Mouse (Mus musculus): ENCODE measurements around the gene Caps2. TPM values are rescaled to one million over a fixed set of nuclear protein-coding genes. Genes with fewer than 3 reads are reported as not detected.
"Not testable (repeated sequence)": the region's sequence is repeated elsewhere in the genome, so short reads cannot be mapped to it uniquely, and the experiment has no call there.

Gene Caps2
- polyA plus RNA-seq (2016; fragmentation: Nextera tagmentation; extraction: Ambion mirVana) = 0.76 and 0.81 TPM in 2 replicates

DNA sequence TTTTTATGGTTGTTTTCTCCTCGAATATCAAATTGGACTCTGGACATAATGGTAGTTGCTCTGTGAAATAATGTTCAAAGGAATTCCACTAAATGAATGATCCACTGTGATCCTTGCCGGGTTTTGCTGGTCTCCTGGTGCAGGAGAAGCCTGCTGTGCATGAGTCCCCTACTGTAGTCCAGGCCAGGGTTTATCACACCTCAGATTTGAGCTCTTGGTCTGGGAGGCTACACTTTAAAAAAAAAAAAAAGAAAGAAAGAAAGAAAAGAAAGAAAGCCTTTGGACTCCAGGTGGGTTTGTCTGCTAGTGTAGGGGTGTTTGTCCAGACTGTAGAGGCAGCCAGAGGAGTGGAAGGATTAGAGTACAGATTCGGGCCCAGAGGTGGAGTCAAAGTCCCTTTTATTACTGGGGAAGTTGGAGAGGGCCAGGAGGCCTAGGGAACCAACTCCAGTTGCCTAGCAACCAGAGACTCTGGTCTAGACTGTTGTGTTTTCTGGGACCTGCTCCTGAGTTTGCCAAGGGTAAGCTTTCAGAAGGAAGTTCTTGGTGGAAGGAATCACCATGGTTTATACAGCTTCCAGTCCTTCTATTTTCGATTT is at the start of gene Caps2:
Caps2 (plus strand) TSS at position 454 of the 599 bp plus-strand sequence.
- Histone ChIP-seq H3K9ac (replicated peaks) (no peak within 1 kb of the TSS; the same call in 1 of the 2 replicates), H3K27me3 (no peaks in the 10 kb centered on the region), H3K9me3 (no peaks in the 10 kb centered on the region), H3K27ac (peak within 1 kb of the TSS; percentile 69), H3K4me2 (peak within 1 kb of the TSS; percentile 40), H3K4me1 (replicated peaks) (peaks cover 3% of the 10 kb centered on the region; the same call in 1 of the 2 replicates), H3K4me3 (replicated peaks) (peak within 1 kb of the TSS; percentile 24; the same call in 1 of the 2 replicates), H3K36me3 (no peaks in the 10 kb centered on the region)
- ATAC-seq (ENCODE audit: insufficient number of reproducible peaks, insufficient read depth, low FRiP score, low TSS enrichment, low read depth) = peak; percentile 86
- WGBS = 26% methylated on average over 4 of the region's 4 CpGs

DNA sequence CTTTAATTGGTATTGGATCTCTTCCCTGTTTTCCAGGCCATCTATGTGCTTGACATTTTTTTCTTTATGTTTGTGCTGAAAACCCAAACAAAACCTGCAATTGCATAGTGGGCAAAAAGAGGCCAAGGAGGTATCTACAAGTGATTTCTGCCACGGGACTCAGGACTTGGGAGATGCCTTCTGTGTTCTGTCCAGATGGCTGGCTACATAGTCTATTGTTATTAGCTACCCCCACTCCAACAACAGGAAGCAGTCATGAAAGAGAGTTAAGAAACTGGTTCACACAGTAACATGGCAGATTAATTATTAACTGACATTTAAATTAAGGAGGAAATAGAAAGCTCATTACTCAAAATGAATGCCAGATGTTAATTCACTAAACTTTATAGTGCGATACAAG is 38.3 kb upstream of the Caps2 start:
- H3K36me3 ChIP-seq; H3K27ac ChIP-seq; H3K27me3 ChIP-seq; H3K9me3 ChIP-seq; ATAC-seq (ENCODE audit: insufficient number of reproducible peaks, insufficient read depth, low FRiP score, low TSS enrichment, low read depth); H3K9ac ChIP-seq (replicated peaks); H3K4me2 ChIP-seq; H3K4me1 ChIP-seq (replicated peaks); H3K4me3 ChIP-seq (replicated peaks): not testable (repeated sequence)
- 36% methylated on average over 2 of the region's 2 CpGs for WGBS

DNA sequence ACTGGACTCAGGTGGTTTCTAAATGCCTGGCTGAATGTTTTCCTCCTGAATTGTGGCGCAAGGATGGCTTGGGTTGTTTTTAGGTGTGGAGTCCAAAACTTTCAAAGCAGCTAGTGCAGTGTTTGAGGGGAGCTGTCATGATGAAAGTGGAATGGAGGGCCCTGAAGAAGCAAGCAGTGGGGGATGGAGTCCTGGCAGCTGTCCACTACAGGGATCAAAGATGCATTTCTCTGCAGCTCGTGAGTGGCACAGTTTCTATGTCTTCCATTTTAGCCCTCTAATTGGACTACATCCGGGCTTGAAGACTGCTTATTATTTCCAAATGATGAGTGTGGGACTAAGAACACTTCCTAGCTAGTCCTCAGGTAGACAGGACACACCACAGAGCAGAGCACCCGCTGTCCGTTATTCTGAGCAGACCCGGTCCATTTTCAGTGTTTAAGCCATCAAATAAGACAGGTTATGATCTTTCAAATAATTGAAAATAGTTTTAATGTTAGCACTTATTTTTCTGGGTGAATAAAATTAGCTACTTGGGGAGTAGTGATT is 35.7 kb upstream of the Caps2 start:
- not testable (repeated sequence) for H3K4me1 ChIP-seq (replicated peaks); H3K36me3 ChIP-seq; H3K27me3 ChIP-seq; ATAC-seq (ENCODE audit: insufficient number of reproducible peaks, insufficient read depth, low FRiP score, low TSS enrichment, low read depth); H3K27ac ChIP-seq; H3K4me3 ChIP-seq (replicated peaks); H3K9me3 ChIP-seq; H3K4me2 ChIP-seq; H3K9ac ChIP-seq (replicated peaks)
- 60% methylated on average over 6 of the region's 6 CpGs for whole genome bisulfite sequencing

DNA sequence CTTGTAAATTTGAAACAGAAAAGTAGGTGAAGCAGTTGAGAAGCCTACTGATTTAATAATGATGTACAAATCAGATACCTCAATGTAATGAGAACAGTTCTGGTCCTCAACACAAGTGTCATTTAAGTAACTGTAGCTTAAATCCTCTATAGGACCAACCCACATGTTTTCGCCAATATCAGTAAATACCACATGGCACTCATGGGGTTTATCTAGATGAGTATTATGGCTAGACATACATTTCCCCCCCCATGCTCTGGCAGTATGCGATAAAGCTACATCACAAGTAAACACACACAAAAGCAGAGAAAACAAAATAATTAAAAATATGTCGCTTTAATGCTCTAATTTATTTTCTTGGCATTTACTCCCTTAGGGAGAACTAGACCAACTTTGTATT is 31.2 kb upstream of the Caps2 start:
- no peaks in the 10 kb centered on the region for H3K4me1 ChIP-seq (replicated peaks)
- H3K36me3 ChIP-seq = no peaks in the 10 kb centered on the region
- no peak overlapping the region for H3K4me3 ChIP-seq (replicated peaks)
- no peaks in the 10 kb centered on the region for H3K27me3 ChIP-seq
- no peak overlapping the region for H3K9ac ChIP-seq (replicated peaks)
- ATAC-seq (ENCODE audit: insufficient number of reproducible peaks, insufficient read depth, low FRiP score, low TSS enrichment, low read depth) = no peak
- no peak overlapping the region for H3K4me2 ChIP-seq
- no peak overlapping the region for H3K27ac ChIP-seq
- 91% methylated on average over 3 of the region's 3 CpGs for WGBS
- H3K9me3 ChIP-seq = no peaks in the 10 kb centered on the region

DNA sequence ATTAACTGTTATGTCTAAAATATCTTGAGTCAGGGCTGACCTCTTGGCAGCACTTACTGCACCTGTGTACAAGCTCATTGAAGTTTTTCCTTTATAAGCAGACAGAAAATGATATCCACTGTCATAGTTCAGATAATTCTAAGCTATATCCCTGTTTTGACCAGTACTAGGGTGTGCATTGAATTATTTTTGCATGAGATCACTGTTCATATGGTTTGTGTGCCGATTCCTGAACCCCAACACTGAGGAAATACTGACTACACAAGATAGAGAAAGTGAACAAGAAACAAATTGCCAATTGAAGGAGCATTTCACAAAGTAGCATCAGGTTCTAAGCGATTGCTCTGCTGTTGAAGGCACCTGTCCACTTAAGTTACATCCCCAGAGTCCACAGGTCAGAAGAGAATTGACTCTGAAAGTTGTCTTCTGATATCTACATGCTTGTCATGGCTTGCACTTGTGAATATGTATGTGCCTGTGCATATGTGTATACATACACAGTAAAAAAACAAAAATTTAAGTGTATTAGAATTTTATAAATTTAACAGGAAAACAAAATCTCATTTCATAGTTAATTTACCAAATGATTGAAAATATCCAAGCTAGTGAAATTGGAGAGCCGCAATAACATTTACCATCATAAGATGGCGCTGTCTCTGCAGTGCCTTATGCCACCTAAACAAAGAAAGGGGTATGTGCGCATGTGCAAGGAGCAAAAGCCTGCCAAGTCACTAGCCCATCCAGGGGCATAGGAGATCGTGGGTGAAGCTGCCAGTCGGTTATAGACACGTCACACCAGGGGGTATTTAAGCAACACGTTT is 25.2 kb upstream of the Caps2 start:
- Histone ChIP-seq H3K4me1 (replicated peaks) (no peaks in the 10 kb centered on the region), H3K4me2 (peak overlapping the region; percentile 47), H3K36me3 (no peaks in the 10 kb centered on the region), H3K9ac (replicated peaks) (no peak overlapping the region), H3K9me3 (no peaks in the 10 kb centered on the region), H3K4me3 (replicated peaks) (peak overlapping the region; percentile 30), H3K27ac (no peak overlapping the region), H3K27me3 (no peaks in the 10 kb centered on the region)
- 19% methylated on average over 9 of the region's 9 CpGs for WGBS
- ATAC-seq (ENCODE audit: insufficient number of reproducible peaks, insufficient read depth, low FRiP score, low TSS enrichment, low read depth) = peak; percentile 75; the same call in 1 of the 2 replicates

DNA sequence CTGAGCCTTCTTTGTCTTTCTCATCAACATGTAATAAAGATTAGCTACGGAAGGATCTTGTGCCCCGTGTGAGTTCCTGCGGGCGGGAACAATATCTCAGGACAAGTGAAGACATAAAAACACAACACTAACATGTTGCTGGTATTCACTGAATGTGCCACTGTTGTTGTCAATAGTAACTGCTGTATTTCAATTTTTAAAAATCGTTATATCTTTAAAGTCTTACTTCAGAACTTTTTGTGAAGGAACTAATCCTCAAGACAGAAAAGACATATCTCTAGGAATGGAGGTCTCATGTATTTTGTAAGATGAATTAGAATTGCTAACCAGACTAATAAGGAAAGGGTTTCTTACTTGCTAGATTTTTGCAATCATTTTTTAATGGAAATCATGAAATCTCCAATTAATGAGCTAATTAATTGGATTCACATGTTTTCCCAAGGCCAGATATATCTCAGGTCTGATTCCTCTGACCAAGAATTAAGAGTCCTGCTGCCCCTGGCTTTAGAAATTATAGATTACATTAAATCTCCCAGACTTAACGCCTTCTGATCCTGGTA is 24.5 kb upstream of the Caps2 start:
- H3K9ac ChIP-seq (replicated peaks) = no peak overlapping the region
- ATAC-seq (ENCODE audit: insufficient number of reproducible peaks, insufficient read depth, low FRiP score, low TSS enrichment, low read depth) = no peak
- WGBS = 42% methylated on average over 6 of the region's 6 CpGs
- H3K27ac ChIP-seq = no peak overlapping the region
- no peaks in the 10 kb centered on the region for H3K9me3 ChIP-seq
- no peaks in the 10 kb centered on the region for H3K4me1 ChIP-seq (replicated peaks)
- H3K27me3 ChIP-seq = no peaks in the 10 kb centered on the region
- peak overlapping the region; percentile 30 for H3K4me3 ChIP-seq (replicated peaks)
- peak overlapping the region; percentile 47 for H3K4me2 ChIP-seq
- no peaks in the 10 kb centered on the region for H3K36me3 ChIP-seq

DNA sequence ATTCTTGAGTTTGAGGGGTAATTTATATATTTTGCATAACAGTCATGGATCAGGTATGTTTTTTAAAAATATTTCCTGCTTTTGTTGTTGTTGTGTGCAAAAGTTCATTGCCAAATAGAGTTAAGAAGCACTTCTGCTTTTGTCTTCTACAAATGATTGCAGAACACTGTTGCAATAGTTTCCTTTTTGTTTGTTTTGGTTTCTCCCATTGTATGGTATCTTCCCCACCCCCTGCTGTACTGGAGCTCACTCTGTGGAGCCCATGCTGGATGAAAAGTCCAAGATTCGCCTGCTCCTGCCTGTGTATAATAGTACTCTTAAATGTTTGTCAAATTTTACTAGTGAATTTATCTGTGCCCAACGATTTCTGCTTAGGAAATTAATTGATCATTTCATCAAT is 23.6 kb upstream of the Caps2 start:
- Histone ChIP-seq H3K4me1 (replicated peaks) (no peaks in the 10 kb centered on the region), H3K36me3 (no peaks in the 10 kb centered on the region), H3K27ac (no peak overlapping the region), H3K4me3 (replicated peaks) (no peak overlapping the region), H3K9me3 (no peaks in the 10 kb centered on the region), H3K4me2 (no peak overlapping the region), H3K27me3 (no peaks in the 10 kb centered on the region), H3K9ac (replicated peaks) (no peak overlapping the region)
- WGBS = 67% methylated on average over 2 of the region's 2 CpGs
- no peak for ATAC-seq (ENCODE audit: insufficient number of reproducible peaks, insufficient read depth, low FRiP score, low TSS enrichment, low read depth)

DNA sequence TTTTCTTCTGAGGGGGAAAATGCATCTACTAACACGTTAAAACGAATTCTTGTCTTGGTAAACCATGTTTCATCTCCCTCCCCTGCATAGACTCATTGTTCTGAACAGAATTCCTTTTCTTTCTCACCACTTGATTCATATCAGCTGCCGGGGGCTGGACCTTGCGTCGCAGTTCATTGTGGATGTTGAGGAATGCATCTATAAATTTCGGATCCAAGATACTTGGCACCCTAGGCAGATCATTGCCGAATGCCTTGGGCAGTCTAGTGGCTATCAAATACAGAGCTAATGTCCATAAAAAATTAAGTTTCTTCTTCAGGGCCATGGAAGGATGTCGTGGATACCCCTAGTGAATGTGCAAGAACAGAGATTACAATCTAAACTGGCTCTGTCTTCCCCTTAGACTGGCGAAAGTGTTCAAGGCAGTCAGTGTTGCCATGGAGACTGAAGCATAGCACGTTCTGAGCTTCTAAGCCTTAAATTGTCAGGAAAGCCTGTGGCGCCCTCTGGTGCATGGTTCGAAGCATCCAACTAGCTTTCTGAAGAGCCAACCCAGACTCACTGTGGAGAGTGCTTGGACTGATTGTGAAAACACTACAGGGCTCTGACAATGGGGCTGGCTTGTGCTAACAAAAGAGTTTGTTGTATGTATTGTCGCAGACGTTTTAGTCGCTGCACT is 3.4 kb upstream of the Caps2 start, which contains the start of gene Glipr1l3:
Glipr1l3 (minus strand) TSS at position 446 of the 679 bp plus-strand sequence.
- not testable (repeated sequence) for H3K36me3 ChIP-seq; H3K9ac ChIP-seq (replicated peaks); H3K4me3 ChIP-seq (replicated peaks); H3K9me3 ChIP-seq; H3K27me3 ChIP-seq; H3K4me1 ChIP-seq (replicated peaks); H3K27ac ChIP-seq
- WGBS = 24% methylated on average over 15 of the region's 15 CpGs
- peak within 1 kb of the TSS; percentile 31 for H3K4me2 ChIP-seq
- ATAC-seq (ENCODE audit: insufficient number of reproducible peaks, insufficient read depth, low FRiP score, low TSS enrichment, low read depth) = peak; percentile 74

DNA sequence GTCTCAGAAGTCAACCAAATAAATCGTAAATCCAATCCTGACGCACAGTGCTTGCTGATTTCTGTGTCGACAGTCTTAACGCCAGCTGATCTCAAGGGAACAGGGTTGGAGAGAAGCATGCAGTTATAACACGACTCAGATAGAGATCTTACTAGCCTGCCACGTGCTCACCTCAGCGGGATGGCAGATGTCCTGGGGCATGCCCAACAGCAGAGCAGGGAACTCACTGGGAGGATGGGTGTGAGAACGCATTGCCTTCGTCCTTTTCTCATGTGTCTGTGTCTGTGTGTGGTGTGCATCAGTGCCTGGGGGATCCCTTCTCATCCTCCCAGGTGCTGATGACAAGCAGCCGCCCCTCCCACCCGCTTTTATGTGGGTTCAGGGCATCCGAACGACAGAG is 13.6 kb downstream of the Caps2 start:
- 35% methylated on average over 13 of the region's 13 CpGs for WGBS
- not testable (repeated sequence) for H3K9me3 ChIP-seq; H3K9ac ChIP-seq (replicated peaks); H3K36me3 ChIP-seq; H3K27ac ChIP-seq; H3K4me3 ChIP-seq (replicated peaks); H3K4me1 ChIP-seq (replicated peaks); H3K27me3 ChIP-seq; H3K4me2 ChIP-seq
- ATAC-seq (ENCODE audit: insufficient number of reproducible peaks, insufficient read depth, low FRiP score, low TSS enrichment, low read depth) = 0 out of 2 replicates have a peak, but pooled peaks have one; percentile 47

DNA sequence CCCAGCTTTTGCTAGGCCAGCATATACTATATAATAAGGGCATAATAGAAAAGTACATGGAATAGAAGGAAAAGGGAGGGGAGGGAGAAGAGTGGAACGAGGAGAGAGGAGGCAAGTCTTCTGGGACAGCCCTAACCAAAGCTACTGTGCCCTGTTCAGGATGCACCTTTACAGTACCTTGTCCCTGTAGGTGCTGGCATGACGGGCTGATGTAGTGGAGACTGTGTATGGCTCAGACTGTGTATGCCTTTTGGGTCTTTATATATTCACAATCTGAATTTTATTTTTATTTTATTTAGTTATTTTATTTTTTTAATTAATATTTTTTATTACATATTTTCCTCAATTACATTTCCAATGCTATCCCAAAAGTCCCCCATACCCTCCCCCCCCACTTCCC is 30.5 kb downstream of the Caps2 start:
- H3K4me2 ChIP-seq; H3K9ac ChIP-seq (replicated peaks); H3K36me3 ChIP-seq; H3K27ac ChIP-seq; H3K9me3 ChIP-seq; ATAC-seq (ENCODE audit: insufficient number of reproducible peaks, insufficient read depth, low FRiP score, low TSS enrichment, low read depth); H3K4me1 ChIP-seq (replicated peaks); H3K4me3 ChIP-seq (replicated peaks); H3K27me3 ChIP-seq: not testable (repeated sequence)
- 81% methylated on average over 2 of the region's 2 CpGs for WGBS

DNA sequence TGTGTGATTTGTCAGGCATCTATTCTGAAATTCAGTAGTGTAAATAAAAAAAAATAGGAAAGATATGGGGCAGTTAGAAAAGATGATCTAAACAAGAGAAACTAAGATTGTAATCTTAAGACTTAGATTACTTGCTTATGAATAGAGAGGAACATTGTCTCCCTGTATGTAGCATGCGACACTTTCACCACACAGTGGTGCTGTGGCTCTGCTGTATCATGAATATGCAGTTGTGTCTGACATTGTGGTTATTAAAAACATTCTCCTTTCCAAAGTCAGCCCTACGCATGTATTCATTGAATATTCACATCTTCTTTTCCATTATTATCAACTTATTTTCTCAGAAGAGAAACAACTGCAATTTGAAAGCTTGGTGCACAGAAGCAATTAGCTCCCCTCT is 40.0 kb downstream of the Caps2 start:
- ATAC-seq (ENCODE audit: insufficient number of reproducible peaks, insufficient read depth, low FRiP score, low TSS enrichment, low read depth) = no peak
- WGBS = 77% methylated on average over 2 of the region's 2 CpGs
- no peak overlapping the region for H3K9ac ChIP-seq (replicated peaks)
- H3K4me3 ChIP-seq (replicated peaks) = no peak overlapping the region
- H3K36me3 ChIP-seq = no peaks in the 10 kb centered on the region
- no peaks in the 10 kb centered on the region for H3K9me3 ChIP-seq
- H3K4me2 ChIP-seq = no peak overlapping the region
- no peak overlapping the region for H3K27ac ChIP-seq
- no peaks in the 10 kb centered on the region for H3K27me3 ChIP-seq
- no peaks in the 10 kb centered on the region for H3K4me1 ChIP-seq (replicated peaks)

Measured in limb, embryonic 12.5 days (tissue).